Mouse (Mus musculus) ES-E14 (cell line): ENCODE results near the gene Brca2. TPM values are rescaled to one million over a fixed set of nuclear protein-coding genes. Genes with fewer than 3 reads are reported as not detected.

Experiments used
- DNase-seq: peaks from one replicate; pipeline ENCODE4 v3.0.0-alpha.2; 2013; ENCODE audit warnings: low read depth, low spot score
- H3K27ac ChIP-seq: 2 replicates; pipeline ENCODE4 v1.5.1; 2012; ENCODE audit warnings: low read depth, mild to moderate bottlenecking, low read length, moderate library complexity, mixed read lengths; ENCODE audit not compliant: poor library complexity, insufficient read depth, severe bottlenecking
- H3K36me3 ChIP-seq: 2 replicates; pipeline ENCODE4 v1.6.1; 2012; ENCODE audit warnings: mild to moderate bottlenecking, low read length, moderate library complexity, mixed read lengths; ENCODE audit not compliant: control insufficient read depth, poor library complexity, insufficient read depth, severe bottlenecking
- H3K4me1 ChIP-seq, 2 experiments: fragments of 150-350 bp in 1 of 2; sonication (generic) in 1 of 2; 2 replicates each; pipeline ENCODE4 v1.6.1; 2012; ENCODE audit warnings: low read length in 2 of 2, mild to moderate bottlenecking in 1 of 2, mixed read lengths in 1 of 2; ENCODE audit not compliant: control insufficient read depth in 2 of 2, insufficient read depth in 2 of 2, poor library complexity in 1 of 2
- H3K4me3 ChIP-seq, 2 experiments: fragments of 150-350 bp in 1 of 2; sonication (generic) in 1 of 2; 2 replicates each; pipeline ENCODE4 v1.5.1; 2012; ENCODE audit warnings: low read length in 2 of 2, low read depth in 1 of 2, mild to moderate bottlenecking in 1 of 2, mixed read lengths in 1 of 2; ENCODE audit not compliant: insufficient read depth in 1 of 2, poor library complexity in 1 of 2, severe bottlenecking in 1 of 2
- H3K9ac ChIP-seq: 2 replicates; pipeline ENCODE4 v1.6.1; 2012; ENCODE audit warnings: low read depth, mild to moderate bottlenecking, low read length, mixed read lengths; ENCODE audit not compliant: poor library complexity, insufficient read depth, severe bottlenecking
- H3K9me3 ChIP-seq: fragments of 150-350 bp; sonication (generic); 2 replicates; pipeline ENCODE4 v1.6.1; 2012; ENCODE audit warnings: low read depth, mild to moderate bottlenecking, low read length; ENCODE audit not compliant: control insufficient read depth, insufficient read depth
- CHD2 ChIP-seq: IDR thresholded peaks from 2 replicates; pipeline ENCODE4 v1.6.1; 2014; ENCODE audit warnings: mild to moderate bottlenecking, low read depth, low read length, inconsistent platforms
- HCFC1 ChIP-seq: IDR thresholded peaks from 2 replicates; pipeline ENCODE4 v1.6.1; 2012; ENCODE audit warnings: low read length, inconsistent platforms, borderline replicate concordance; ENCODE audit not compliant: insufficient read depth
- MAFK ChIP-seq: IDR thresholded peaks from 2 replicates; pipeline ENCODE4 v1.6.1; 2014; ENCODE audit warnings: mild to moderate bottlenecking, low read depth, low read length, inconsistent platforms; ENCODE audit not compliant: insufficient read depth
- ZC3H11A ChIP-seq: IDR thresholded peaks from 2 replicates; pipeline ENCODE4 v1.6.1; 2012; ENCODE audit warnings: low read depth, mild to moderate bottlenecking, inconsistent platforms, low read length, borderline replicate concordance
- ZNF384 ChIP-seq: IDR thresholded peaks from 2 replicates; pipeline ENCODE4 v1.6.1; 2012; ENCODE audit warnings: low read depth, low read length, inconsistent platforms
- in situ Hi-C, 2 experiments: fragments of 600-800 bp; cut with MboI; formaldehyde crosslinking; loops; one replicate each; pipeline ENCODE4 v1.15.1; 2025; ENCODE audit warnings: low sequenced_read_pairs in 2 of 2, inconsistent platforms in 1 of 2; ENCODE audit not compliant: unreplicated experiment in 2 of 2
- total RNA-seq: library from RNA; depleted of rRNA; stranded (reverse); fragments of 300-350 nt; gene quantifications from 2 replicates; pipeline ENCODE4 v1.2.3, GENCODE M21; 2012

Gene Brca2
- total RNA-seq, 1 experiment, result 49.7 TPM

GRCm38 (mm10) chr5:150600554-150601440 is 78.4 kb downstream of the Brca2 start:
- TF ChIP-seq ZC3H11A, result no peak
- TF ChIP-seq CHD2, result no peak
- no peak for TF ChIP-seq ZNF384
- no peak for TF ChIP-seq MAFK
- no peak for TF ChIP-seq HCFC1
- Histone ChIP-seq H3K36me3 (no peaks in the 10 kb centered on the region), H3K9me3 (no peaks in the 10 kb centered on the region), H3K4me1 (peaks cover 0 to 8% of the 10 kb centered on the region in 2 experiments; a peak in 1 of 4 replicates), H3K27ac (no peak overlapping the region), H3K4me3 (no peak overlapping the region), H3K9ac (no peak overlapping the region)
- in situ Hi-C loops, result no loop called here
- DNase-seq, result no peak

GRCm38 (mm10) chr5:150601441-150602230 is 79.2 kb downstream of the Brca2 start:
- in situ Hi-C loops, result no loop called here
- DNase-seq, result no peak
- Histone ChIP-seq H3K27ac (no peak overlapping the region), H3K4me3 (no peak overlapping the region), H3K4me1 (peaks cover 0 to 8% of the 10 kb centered on the region in 2 experiments; a peak in 1 of 4 replicates), H3K36me3 (no peaks in the 10 kb centered on the region), H3K9me3 (no peaks in the 10 kb centered on the region), H3K9ac (no peak overlapping the region)
- TF ChIP-seq ZNF384, result no peak
- TF ChIP-seq CHD2, result no peak
- TF ChIP-seq MAFK, result no peak
- TF ChIP-seq HCFC1, result no peak
- no peak for TF ChIP-seq ZC3H11A

GRCm38 (mm10) chr5:150606131-150606530 is 83.7 kb downstream of the Brca2 start:
- H3K36me3 ChIP-seq, result no peaks in the 10 kb centered on the region
- H3K9me3 ChIP-seq, result no peaks in the 10 kb centered on the region
- H3K4me1 ChIP-seq, result no peaks in the 10 kb centered on the region
- TF ChIP-seq CHD2, result no peak
- no peak for TF ChIP-seq ZNF384
- no peak for TF ChIP-seq HCFC1
- no peak for TF ChIP-seq ZC3H11A
- no peak for TF ChIP-seq MAFK
- H3K4me3 ChIP-seq, result no peak overlapping the region
- no peak for DNase-seq
- H3K9ac ChIP-seq, result no peak overlapping the region
- in situ Hi-C loops, result no loop called here
- no peak overlapping the region for H3K27ac ChIP-seq

GRCm38 (mm10) chr5:150607631-150608030 is 85.2 kb downstream of the Brca2 start:
- no peak overlapping the region for H3K4me3 ChIP-seq
- H3K9ac ChIP-seq, result no peak overlapping the region
- no peaks in the 10 kb centered on the region for H3K4me1 ChIP-seq
- no peak overlapping the region for H3K27ac ChIP-seq
- H3K36me3 ChIP-seq, result no peaks in the 10 kb centered on the region
- DNase-seq, result no peak
- H3K9me3 ChIP-seq, result no peaks in the 10 kb centered on the region
- TF ChIP-seq MAFK (no peak), CHD2 (no peak), HCFC1 (no peak), ZNF384 (no peak), ZC3H11A (no peak)
- in situ Hi-C loops, result no loop called here
